Mouse (Mus musculus): ENCODE results near the gene Lrsam1.

Lrsam1 gene

GRCm38 (mm10) chr2:32966184-32966688, 4.8 kb upstream of the Lrsam1 start:
- DNase-seq: no peak

- no peak for DNase-seq
Measured at GRCm38 (mm10) chr2:32965511-32966183, 4.2 kb upstream of the Lrsam1 start.

GRCm38 (mm10) chr2:32964659-32965457, 3.4 kb upstream of the Lrsam1 start:
- no peak for DNase-seq

GRCm38 (mm10) chr2:32963981-32964380, 2.6 kb upstream of the Lrsam1 start:
- DNase-seq: no peak

GRCm38 (mm10) chr2:32963544-32963943, 2.1 kb upstream of the Lrsam1 start:
- DNase-seq: no peak

GRCm38 (mm10) chr2:32962875-32963220, 1.4 kb upstream of the Lrsam1 start:
- DNase-seq: no peak

GRCm38 (mm10) chr2:32962062-32962874, 854 bp upstream of the Lrsam1 start:
- DNase-seq: no peak

GRCm38 (mm10) chr2:32960273-32960672, 1.1 kb downstream of the Lrsam1 start:
- DNase-seq: no peak

- peak; percentile 45 for DNase-seq
Measured at GRCm38 (mm10) chr2:32957344-32957743, 4.1 kb downstream of the Lrsam1 start.

- DNase-seq: no peak
Measured at GRCm38 (mm10) chr2:32954581-32954980, 6.8 kb downstream of the Lrsam1 start.

- no peak for DNase-seq
Measured at GRCm38 (mm10) chr2:32947454-32947853, 14.0 kb downstream of the Lrsam1 start.

GRCm38 (mm10) chr2:32940483-32940882, 20.9 kb downstream of the Lrsam1 start:
- DNase-seq: no peak

GRCm38 (mm10) chr2:32939418-32939817, 22.0 kb downstream of the Lrsam1 start:
- no peak for DNase-seq

GRCm38 (mm10) chr2:32938741-32939140, 22.7 kb downstream of the Lrsam1 start:
- DNase-seq: no peak

- no peak for DNase-seq
Measured at GRCm38 (mm10) chr2:32931730-32932129, 29.7 kb downstream of the Lrsam1 start.

GRCm38 (mm10) chr2:32928947-32929829, 32.2 kb downstream of the Lrsam1 start:
- DNase-seq: no peak

GRCm38 (mm10) chr2:32928235-32928946, 33.0 kb downstream of the Lrsam1 start:
- DNase-seq: peak; percentile 60

- DNase-seq: no peak
Measured at GRCm38 (mm10) chr2:32927624-32928234, 33.7 kb downstream of the Lrsam1 start.

GRCm38 (mm10) chr2:32926330-32927075, 34.9 kb downstream of the Lrsam1 start:
- no peak for DNase-seq

GRCm38 (mm10) chr2:32924306-32924844, 37.0 kb downstream of the Lrsam1 start:
- DNase-seq: no peak
